Mouse (Mus musculus) ES-E14 (cell line): ENCODE results near the gene Otud4.

Source experiments
- CHD2 ChIP-seq: IDR thresholded peaks from 2 replicates; pipeline ENCODE4 v1.6.1; 2014; ENCODE audit warnings: mild to moderate bottlenecking, low read depth, low read length, inconsistent platforms
- ZNF384 ChIP-seq: IDR thresholded peaks from 2 replicates; pipeline ENCODE4 v1.6.1; 2012; ENCODE audit warnings: low read depth, low read length, inconsistent platforms

- TF ChIP-seq CHD2 (no peak), ZNF384 (no peak)
Measured at GRCm38 (mm10) chr8:79679005-79679404, 39.6 kb downstream of the Otud4 start.
